Mouse (Mus musculus) CD4-positive helper T cell, adult 2 months (primary cell): ENCODE data around the gene Col6a1.

Experiments used
- DNase-seq: peaks from one replicate; pipeline ENCODE4 v3.0.0-alpha.2; 2012; ENCODE audit warnings: low read depth, missing footprints, low spot score

Col6a1 gene

DNA sequence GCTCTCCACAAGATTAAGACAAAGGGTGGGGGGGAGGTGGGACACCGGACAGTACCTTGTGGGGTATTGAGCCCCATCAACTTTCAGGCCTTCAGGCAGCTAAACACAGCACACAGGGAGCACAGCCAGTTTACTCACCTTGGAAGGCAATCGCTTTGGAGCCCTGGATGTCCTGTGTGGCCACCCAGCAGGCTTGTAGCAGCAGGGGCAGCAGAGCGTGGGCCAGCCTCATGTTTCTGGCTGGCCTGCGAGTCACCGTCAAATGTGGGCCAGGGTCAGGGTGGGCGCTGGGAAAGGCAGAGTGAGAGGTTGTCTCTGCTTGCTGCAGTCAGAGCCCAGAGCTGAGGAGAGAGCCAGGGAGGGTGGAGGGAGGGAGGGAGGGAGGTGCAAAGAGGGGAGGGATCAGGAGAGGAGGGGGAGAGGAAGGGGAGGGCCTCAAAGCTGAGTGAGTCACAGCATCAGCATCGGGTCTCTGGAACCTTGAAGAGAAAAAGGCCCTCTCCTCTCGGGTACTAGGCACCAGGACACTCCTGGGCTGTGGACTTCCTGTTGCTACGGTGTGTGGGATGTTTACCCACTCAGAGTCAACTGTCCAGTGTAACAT lies at the start of gene Col6a1:
Gene Col6a1, minus strand, starts transcription at position 487 of the 604 bp plus-strand sequence.
- no peak for DNase-seq

DNA sequence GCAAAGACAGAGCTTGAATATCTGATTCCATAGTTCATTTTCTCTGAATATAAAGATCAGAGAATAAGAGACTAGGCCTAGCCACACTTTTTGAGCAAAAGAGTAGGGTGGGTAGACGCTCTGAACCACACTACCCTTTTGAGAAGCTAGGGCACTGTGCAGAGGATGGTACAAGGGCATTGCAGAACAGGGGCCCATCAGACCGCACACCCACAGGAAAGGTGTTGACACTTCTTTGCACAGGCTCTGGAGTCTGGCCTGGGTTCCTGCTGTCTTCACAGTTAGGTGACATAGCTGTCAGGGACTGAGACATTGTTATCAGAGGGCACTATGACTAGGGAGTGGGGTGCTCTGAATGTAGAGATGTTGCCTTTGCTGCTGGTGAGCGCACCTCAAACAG lies 45.7 kb upstream of the Col6a1 start:
- DNase-seq = no peak

DNA sequence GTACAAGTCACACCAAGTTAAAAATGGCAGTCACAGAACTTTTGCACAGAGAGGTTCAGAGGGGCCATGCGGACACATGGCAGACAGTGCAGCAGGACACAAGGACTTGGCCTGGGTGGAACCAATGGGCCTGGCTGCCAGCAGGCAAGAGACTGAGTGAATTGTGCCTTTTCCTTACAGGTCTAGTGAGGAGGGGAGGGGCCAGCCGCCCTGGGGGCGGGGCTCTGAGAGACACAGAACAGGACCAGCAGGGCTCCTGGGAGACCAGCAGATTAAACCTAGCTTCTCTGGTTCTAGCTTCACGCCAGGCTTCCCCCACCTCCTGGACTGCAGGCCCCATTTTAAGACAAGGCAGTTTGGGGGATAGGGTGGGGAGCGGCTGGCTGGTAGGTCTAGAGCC lies 45.1 kb upstream of the Col6a1 start:
- DNase-seq = no peak

DNA sequence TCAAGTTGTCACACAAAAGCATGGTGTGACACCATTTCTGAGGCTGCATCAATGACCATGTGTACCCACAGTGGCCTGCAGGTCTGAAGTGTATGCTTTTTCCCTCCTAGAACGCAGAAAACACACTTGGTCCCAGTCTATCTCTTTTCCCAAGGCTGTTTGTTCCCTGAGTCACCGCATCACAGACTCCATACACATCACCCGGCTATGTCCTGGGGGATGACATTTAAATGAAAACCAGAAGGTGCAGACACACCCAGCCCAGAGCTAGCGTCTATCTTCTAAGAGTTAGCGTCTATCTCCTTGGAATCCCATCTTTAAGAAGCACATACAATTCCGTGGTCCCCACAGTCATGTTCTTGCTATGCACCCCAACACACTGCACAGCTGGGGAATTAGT lies 43.6 kb upstream of the Col6a1 start:
- DNase-seq = no peak

DNA sequence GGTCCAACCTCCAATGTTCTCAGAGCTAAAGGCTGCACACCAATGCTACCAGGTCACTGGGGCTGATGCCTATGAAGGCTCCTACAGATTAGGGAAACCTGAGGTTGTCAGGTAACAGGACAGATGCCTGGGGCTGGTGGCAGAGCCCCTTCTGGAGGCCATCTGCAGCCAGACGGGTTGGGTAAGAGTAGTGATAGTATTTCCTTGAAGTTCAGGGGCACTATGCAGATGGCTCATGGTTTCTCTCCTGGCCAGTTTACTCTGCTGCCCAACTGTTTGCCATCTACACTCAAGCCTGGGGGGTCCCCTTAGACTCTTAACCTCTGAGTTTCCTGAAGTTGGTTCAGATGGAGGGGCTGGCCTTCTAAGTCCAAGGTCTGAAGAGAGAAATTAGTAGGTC lies 40.2 kb upstream of the Col6a1 start:
- no peak for DNase-seq

DNA sequence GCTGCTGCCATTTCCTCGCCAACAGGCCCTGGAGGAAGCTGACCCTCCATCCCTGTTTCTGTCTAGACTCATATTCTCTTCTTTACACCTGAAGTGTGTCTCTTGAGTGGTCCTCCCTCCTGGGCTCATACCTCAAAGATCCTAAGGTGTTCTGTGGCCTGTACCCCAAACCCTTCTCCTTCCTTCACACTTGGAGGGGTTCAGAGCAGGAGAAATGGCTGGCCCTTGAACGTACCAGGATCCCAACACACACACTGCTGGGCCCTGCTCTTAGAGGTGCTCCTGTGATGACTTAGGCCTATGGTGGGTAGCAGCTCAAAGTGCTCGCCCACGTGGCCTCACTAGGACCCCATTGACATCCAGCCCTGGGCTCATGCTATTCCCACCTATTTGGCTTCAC lies 39.0 kb upstream of the Col6a1 start:
- no peak for DNase-seq

DNA sequence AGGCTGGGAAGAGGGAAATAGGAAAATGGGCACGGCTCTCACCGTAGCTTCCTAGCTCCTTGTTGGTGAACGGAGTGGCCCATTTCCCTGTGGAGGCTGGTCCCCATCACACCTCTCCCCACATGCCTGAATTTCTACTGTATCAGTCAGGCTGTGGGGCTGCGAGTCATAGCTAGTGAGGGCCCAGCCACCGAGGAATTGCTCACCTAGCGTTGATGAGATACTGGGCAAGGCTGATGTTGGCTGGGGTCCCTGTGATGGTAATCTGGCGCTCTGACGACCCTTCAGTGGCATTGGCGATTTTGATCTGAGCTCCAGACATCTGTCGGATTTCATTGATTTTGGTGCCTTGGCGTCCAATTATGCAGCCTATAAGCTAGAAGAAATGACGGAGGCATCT lies 37.0 kb upstream of the Col6a1 start:
- DNase-seq = no peak

DNA sequence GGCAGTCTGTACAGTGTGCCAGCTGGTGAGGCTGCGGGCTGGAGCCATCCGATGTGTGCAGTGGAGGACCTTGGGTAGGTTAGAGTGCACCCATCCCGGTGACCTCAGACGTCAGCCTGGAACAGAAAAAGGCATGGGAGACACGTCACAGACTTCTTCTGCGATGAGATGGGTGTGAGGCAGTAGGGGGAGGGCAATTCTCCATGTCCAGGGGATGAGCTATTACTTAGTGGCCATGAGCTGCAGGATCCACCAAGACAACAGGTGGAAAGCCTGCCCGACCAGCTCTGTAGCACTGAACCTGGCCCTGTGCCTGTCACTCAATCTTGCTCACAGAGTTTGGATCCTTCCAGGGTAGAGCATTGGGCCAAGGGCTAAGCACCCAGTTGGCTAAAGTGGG lies 36.4 kb upstream of the Col6a1 start:
- DNase-seq = no peak

DNA sequence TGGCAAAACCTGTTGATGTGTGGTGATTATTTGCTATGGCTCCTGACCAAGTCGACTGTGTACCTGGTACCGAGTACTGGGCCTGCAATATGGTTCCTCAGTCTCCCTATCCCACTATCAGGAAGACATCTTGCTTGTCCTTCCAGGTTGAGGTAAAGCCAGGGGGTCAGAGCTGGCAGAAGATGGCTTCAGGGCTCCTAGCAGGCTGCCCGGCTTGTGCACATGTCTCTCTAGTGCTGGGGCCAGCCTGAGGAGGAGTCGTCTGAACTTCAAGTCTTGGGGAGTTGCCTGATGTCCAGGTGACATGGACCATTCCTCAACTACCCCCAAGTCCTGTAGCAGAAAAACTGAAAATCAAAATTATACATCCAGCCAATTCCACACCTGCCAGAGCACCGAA lies 33.9 kb upstream of the Col6a1 start:
- no peak for DNase-seq

DNA sequence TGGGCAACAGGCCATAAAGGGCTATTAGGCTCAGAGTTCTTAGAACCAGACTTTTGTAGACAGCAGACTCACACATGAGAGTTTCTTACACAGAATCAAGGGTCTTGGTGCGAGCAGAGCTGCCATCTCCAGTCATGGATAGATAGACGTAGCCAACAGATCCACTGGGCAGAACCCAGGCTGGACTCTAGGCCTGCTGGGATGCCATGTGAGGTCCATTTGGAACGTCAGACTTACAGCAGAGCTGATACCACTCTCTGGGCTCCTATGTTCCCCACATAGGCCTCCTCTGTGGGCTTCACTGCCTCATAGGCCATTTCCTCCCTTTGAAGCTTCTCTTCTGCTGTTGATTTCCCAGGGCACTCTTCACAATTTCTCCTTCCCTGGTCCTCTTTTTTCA lies 27.7 kb upstream of the Col6a1 start:
- DNase-seq = no peak

DNA sequence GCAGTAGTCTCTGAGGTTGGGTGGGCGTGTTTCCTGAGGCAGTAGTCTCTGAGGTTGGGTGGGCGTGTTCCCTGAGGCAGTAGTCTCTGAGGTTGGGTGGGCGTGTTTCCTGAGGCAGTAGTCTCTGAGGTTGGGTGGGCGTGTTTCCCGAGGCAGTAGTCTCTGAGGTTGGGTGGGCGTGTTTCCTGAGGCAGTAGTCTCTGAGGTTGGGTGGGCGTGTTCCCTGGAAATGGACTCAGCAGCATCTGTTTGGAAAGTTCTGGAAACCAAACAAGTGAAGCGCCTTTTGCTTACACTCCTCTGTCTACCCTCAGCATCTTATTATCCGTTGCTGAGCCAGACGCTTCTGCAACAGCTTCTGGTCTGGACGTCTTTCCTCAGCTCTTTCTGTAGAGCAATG lies 18.3 kb upstream of the Col6a1 start:
- peak; percentile 37 for DNase-seq

DNA sequence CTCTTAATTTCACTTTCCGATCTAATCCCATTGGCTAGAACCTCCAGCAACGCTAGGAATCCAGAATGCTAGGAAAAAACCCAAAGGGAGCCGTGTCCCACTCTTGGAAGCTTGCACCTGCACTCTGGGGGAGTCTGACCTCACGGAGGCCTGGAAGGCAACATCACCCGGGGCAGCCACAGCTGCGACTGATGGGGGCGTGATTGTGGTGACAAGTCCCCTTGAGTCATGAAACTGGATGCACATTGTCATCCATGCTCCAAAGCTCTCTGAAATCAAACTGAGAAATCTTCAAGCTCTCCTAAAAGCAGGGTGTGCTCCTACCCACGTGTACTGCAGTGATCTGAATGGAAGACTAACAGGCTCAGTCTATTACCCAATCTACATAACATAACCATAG lies 10.8 kb upstream of the Col6a1 start:
- no peak for DNase-seq

DNA sequence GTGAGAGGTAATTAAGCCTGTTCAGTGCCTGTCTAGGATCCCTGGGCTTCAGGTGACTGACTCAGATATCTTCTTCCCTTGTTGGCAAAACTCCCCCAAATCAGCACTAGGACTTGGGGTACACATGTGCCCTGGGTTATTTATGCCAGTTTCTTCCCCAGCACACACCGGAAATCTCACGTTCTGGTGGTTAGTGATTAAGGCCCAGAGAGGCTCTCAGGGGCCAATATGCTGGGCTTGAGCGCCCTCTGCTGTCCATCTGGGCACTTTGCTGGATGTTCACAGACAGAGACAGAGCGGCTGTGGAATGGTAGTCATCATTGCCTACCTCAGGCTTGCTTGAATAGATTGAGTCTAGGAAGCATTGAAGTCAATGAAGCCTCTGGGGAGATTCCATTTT lies 9.0 kb upstream of the Col6a1 start:
- DNase-seq = peak; percentile 68

DNA sequence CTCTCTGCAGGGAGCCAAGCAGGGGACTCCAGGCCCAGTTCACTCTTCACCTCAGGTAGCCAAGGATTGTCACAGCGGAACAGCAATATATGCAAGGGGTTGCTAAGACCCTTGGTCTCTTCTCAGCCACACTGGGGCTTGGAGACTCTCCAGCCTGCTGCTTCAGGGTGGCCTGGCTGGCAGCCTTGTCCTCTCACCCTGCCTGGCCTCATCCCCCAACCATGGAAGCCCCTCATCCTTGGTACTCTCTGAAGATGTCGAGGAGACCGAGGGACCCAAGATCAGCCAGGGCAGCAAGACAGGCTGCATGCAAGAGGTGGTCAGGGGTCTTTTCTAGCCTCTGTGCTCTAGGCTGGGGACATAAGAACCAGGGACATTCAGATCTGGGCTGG lies 7.7 kb upstream of the Col6a1 start:
- DNase-seq = no peak

DNA sequence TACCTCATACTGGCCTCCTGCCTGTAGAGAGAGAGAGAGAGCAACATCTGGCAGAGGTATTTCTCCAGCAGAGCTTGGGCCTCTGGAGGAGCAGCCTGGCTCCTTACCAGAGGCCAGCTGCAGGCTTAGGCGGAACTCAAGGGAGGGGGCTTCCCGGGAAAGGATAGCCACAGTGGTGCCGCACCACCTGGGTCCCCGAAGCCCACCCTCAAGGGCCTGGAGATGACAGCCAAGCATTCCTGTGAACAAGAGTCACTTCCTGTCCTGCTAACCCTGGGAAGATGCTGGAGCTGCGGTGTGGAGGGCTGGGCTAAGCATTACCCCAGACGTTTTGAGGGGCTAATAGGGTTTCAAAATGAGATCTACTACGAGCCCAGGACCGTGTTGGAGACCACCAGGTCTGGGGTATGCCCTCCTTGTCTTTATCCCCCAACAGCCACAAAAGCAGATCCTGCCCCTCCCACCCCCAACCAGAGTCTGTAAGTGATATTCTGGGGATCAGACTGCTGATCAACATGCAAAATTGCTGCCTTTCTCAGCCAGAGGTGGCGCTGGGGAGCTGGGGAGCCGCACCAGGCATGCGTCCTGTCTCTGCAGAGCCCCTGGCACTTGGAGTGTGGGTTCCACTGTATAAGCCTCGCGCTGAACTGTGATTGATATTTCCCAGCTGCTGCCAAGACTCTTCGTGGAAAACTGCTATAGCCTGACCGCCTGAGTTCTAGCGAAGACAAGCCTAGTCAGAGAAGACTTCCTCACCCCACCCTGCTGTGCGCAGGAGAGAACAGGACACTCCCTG lies 7.1 kb upstream of the Col6a1 start:
- DNase-seq = no peak

DNA sequence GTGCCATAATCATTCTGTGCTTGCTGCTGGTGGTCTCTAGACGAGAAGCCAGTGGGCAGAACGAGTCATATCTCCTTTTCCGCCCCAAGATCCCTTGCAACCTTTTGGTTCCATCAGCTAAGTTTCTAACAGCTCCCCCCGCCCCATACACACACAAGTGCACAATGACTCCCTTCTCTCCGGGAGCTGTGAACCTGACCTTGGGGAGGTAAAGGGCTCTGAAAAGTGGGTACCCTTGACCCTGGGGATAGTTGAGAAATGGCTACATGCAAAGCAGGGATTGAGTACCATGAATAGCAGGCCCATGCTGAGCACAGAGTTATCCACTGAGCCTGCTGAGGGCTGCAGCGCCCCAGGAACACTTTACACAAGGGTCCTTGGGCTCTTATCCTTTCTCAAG lies 6.4 kb upstream of the Col6a1 start:
- DNase-seq = no peak

DNA sequence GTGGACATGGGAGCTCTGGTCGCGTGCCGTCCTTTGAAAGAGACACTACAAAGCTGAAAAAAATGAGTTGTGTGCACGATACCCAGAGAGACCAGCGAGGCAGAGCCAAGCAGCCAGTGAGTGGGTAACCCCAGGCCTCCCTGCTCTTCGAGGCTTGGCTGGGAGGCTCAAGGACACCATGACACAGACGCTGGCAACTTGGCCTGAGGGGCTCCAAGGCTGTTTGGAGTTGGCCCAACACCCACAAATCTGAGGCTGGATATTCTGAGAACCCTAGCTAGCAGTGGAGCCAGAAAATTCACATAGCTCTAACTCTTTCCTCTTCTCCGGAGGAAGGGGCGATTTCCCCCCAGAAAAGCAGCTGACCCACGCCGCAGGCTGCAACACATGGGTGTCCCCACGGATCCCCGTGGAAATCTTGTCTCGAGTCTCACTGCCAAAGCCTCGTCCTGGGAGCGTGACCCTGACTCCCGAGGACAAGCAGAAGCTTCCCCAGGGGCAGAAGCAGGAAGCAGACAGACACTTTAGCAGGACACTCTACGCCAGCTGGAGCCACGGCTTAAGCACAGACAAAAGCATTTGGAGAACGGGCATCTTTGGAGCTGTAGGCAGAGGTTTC lies 5.8 kb upstream of the Col6a1 start:
- no peak for DNase-seq

DNA sequence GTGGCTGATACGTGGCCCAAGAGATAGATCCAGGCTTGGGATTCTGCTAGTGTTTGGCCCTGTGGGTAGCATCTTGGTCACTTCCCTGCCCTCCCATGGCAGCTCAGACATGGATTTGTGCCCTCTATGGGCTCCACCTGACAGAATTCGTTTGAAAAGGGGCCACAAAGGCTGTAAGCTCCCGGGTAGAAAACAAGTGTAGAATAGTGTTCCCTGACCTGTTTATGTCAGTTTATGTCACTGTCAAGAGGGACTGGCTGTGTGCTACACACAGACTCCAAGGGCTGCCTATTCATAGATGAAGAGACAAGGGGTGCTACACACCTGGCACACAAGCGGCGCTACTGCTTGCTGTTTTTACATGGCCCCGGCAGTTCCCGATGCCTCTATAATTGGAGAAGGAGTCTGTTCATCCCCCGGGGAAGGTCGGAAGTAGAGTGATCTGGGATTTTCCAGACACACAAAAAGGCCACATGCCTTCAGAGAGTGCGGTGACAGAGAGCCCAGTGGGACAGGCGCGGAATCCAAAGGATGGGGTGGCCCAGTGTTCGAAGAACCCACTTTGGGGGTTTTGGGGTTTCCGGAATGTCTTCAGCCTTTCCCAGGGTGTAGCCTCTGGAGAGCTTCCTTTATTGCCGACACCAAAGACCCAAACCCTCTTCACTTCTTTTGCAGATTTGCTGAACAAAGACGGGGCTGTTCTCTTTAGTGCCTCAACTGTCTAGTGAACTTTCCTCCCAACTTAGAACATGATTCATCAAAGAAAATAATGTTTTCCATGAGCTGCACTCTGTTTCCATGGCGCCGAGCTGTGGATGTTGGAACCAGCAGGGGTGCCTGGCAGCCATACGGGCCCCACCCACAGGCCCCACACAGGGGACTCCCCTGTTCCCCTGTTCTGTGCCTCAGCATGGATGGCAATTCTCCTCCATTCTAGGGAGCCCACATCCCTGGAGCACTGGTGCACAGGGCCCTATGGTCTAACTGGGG lies 4.0 kb upstream of the Col6a1 start:
- DNase-seq = no peak

DNA sequence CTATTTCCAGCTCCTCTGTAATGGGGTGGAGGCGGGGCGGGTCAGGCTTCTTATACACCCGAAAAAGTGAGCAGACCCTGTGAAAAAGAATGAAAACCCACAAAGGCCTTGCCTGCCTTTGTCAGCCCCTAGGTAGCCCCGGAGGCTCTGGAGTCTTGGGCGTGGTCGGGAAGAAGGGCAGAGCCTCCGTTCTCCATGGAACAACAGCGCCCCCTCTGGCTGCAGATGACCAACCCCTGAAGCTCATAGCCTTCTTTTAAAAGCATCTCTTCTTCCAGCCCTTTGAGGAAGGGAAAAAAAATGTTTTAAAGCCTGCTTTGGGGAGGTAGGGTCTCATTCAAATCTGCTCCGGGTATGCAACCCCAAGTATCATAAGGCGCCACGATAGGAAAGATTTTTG lies 2.4 kb upstream of the Col6a1 start:
- DNase-seq = no peak

DNA sequence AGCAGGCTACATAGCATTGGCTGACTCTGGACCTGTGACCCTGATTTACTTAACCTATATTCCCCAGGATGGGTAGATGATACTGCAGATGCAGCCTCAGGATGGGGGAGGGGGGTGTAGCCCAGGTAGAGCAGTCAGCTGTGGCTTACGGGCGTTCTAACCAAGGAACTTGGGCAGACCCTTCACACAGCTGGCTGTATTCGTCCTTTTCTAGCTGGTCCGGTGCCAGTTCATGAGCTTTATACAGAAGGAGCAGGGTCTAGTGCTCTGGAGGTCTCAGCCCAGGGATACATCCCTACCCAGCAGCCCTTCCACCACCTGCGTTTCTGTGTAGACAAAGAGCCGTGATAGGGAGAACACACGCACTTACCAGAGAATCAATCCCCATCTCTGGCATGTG lies 1.3 kb upstream of the Col6a1 start:
- DNase-seq = no peak

DNA sequence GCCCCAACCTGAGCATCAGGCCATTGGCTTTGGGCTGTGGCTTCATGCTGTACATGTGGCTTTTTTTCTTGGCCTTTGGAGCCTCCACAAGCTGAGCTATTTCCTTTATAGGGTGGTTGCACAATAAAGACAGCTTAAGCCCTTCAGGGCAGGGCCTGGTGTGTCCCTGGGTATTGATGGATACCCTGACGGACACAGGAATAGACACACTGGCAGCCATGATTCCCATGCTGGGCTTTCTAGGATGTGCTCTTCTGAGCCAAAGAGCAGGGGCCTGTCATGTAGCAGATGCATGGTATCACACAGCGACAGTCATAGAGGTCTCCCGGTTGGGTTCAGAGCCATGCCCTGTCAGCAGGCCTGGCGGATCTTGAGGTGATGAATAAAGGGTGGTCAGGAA lies 898 bp upstream of the Col6a1 start:
- no peak for DNase-seq

DNA sequence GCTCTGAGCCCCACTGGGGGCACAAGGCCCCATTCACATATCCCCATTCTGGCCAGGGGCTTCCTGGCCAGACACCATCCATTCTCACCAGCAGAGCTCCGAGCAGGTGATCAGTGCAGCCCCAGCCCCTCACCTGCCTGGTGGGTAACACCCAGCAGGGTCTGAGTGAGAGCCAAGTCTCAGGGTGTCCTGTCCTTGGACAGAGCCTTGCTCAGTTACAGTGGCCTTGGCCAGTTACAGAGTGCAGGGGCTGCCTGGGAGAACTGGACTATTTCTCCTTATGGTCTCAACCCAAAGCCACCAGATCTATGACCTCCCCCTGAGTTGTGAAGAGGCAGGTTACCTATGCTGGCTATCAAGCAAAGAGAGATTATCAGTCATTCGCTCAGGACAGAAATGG lies 871 bp downstream of the Col6a1 start:
- DNase-seq = no peak
